Mouse (Mus musculus) liver, embryonic 16.5 days (tissue): ENCODE results near the gene Dnaja3. TPM values are rescaled to one million over a fixed set of nuclear protein-coding genes. Genes with fewer than 3 reads are reported as not detected.
A peak's percentile ranks its signal among the peaks of the same experiment; 100 is the strongest.

Source experiments
- ATAC-seq: fragments of 200-750 bp; cut with Nextera tagmentation; 2 replicates; pipeline ENCODE4 v1.8.0; 2017; ENCODE audit warnings: low read depth, mild to moderate bottlenecking, moderate number of reproducible peaks, moderate library complexity
- H3K27ac ChIP-seq: fragments of 300-500 bp; sonication (generic); 2 replicates; pipeline ENCODE4 v1.5.1; 2014; ENCODE audit warnings: mild to moderate bottlenecking, low read length
- H3K27me3 ChIP-seq: fragments of 300-500 bp; sonication (generic); 2 replicates; pipeline ENCODE4 v1.6.1; 2014; ENCODE audit warnings: low read depth, low read length, mixed read lengths; ENCODE audit not compliant: control insufficient read depth, insufficient read depth
- H3K36me3 ChIP-seq: fragments of 300-500 bp; sonication (generic); 2 replicates; pipeline ENCODE4 v1.6.1; 2014; ENCODE audit warnings: mild to moderate bottlenecking; ENCODE audit not compliant: control insufficient read depth, insufficient read depth
- H3K4me1 ChIP-seq: fragments of 300-500 bp; sonication (generic); 2 replicates; pipeline ENCODE4 v1.6.1; 2014; ENCODE audit warnings: low read depth, low read length, mixed read lengths; ENCODE audit not compliant: control insufficient read depth
- H3K4me2 ChIP-seq: fragments of 300-500 bp; sonication (generic); 2 replicates; pipeline ENCODE4 v1.6.1; 2014; ENCODE audit warnings: low read depth, low read length, mixed read lengths
- H3K4me3 ChIP-seq: fragments of 300-500 bp; sonication (generic); 2 replicates; pipeline ENCODE4 v1.5.1; 2014; ENCODE audit warnings: low read depth, mild to moderate bottlenecking, low read length
- H3K9ac ChIP-seq: fragments of 300-500 bp; sonication (generic); 2 replicates; pipeline ENCODE4 v1.6.1; 2014; ENCODE audit warnings: low read depth, low read length
- H3K9me3 ChIP-seq: fragments of 300-500 bp; sonication (generic); replicated peaks from 2 replicates; pipeline ENCODE4 v1.6.1; 2016; ENCODE audit warnings: low read length; ENCODE audit not compliant: control insufficient read depth
- WGBS: fragments of 180-500 bp; shearing (Covaris S2); extraction: QIAGEN DNeasy Blood & Tissue Kit; methylation state at CpG from one replicate; pipeline ENCODE4 v1.1.7; 2014; ENCODE audit not compliant: insufficient replicate concordance; 5-methylcytosine and 5-hydroxymethylcytosine counted together
- polyA plus RNA-seq: library from polyadenylated mRNA; unstranded; fragments of >200 nt; fragmentation: Nextera tagmentation; extraction: Ambion mirVana; gene quantifications from 2 replicates; pipeline ENCODE4 v1.2.1, GENCODE M21; 2015

Gene Dnaja3
- polyA plus RNA-seq, 1 experiment from 2014 or later: 46.5 TPM

DNA sequence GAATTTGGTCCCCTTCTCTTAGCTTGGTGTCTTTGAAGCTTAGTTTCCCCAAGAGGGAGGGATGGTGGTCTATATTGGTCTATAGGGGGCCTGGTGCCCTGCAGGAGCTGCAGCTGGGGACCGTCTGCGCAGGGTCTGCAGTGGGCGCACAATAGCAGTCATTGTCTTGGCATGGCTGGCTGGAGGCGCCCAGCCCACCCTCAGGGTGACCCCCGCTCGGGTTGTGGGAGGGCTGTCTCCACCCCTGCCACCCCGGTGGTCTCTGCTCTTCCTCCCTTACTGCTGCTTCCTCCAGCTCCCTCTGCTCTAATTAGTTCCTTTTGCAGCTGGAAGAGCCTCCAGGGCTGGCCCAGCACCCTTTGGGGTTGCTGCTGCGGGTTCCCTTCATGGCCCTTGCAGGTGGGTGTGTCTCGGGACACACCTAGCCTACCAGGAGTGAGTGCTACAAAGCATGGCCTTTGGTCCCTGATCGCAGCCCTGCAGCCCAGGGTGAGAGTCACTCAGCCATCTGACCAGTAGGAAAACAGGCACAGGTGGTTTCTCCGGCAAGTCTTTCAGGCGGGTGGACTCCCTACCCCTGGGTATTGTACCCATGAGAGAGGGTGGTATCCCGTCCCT lies 34.2 kb upstream of the Dnaja3 start:
- WGBS: 56% methylated on average over 13 of the region's 13 CpGs
- Histone ChIP-seq H3K4me1 (peaks cover 30% of the 10 kb centered on the region), H3K27me3 (no peaks in the 10 kb centered on the region), H3K36me3 (no peaks in the 10 kb centered on the region), H3K9me3 (no peaks in the 10 kb centered on the region), H3K9ac (no peak overlapping the region), H3K27ac (no peak overlapping the region), H3K4me2 (no peak overlapping the region), H3K4me3 (no peak overlapping the region)
- 0 out of 2 replicates have a peak, but pooled peaks have one; percentile 10 for ATAC-seq

DNA sequence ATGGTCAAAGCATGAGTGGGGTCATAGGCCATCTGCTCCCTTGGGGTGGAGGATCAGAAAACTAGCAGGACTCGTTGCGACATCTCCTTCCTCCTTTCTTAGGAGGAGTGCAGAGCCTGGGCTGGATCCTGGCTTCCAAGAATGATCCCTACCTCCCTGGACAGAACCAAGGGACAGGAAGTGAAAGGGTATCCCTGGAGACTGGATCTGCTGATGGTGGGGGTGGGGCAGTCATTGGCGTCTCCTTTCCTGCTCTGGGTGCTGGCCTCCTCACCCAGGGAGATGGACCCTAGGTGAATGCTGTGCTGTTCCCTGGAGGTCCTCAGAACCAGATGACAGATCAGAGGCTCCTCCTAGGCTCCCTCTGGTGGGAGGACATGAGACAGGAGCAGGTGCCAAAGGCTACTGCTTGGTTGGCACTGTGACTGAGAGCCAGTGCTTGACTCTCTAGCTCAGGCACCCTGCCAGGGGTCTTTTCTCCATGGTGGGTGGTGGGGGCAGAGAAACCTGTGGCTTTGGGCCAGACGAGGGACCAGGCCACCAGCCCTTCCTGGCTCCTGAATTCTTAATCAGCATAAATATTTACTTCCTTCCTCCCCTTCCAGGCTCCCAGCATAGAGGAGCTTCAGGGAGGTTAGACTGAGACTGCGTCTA lies 33.2 kb upstream of the Dnaja3 start:
- ATAC-seq: no peak
- Histone ChIP-seq H3K36me3 (no peaks in the 10 kb centered on the region), H3K4me1 (peaks cover 28% of the 10 kb centered on the region), H3K27ac (no peak overlapping the region), H3K27me3 (no peaks in the 10 kb centered on the region), H3K9me3 (no peaks in the 10 kb centered on the region), H3K9ac (no peak overlapping the region), H3K4me3 (no peak overlapping the region), H3K4me2 (no peak overlapping the region)
- 23% methylated on average over 5 of the region's 5 CpGs for WGBS

DNA sequence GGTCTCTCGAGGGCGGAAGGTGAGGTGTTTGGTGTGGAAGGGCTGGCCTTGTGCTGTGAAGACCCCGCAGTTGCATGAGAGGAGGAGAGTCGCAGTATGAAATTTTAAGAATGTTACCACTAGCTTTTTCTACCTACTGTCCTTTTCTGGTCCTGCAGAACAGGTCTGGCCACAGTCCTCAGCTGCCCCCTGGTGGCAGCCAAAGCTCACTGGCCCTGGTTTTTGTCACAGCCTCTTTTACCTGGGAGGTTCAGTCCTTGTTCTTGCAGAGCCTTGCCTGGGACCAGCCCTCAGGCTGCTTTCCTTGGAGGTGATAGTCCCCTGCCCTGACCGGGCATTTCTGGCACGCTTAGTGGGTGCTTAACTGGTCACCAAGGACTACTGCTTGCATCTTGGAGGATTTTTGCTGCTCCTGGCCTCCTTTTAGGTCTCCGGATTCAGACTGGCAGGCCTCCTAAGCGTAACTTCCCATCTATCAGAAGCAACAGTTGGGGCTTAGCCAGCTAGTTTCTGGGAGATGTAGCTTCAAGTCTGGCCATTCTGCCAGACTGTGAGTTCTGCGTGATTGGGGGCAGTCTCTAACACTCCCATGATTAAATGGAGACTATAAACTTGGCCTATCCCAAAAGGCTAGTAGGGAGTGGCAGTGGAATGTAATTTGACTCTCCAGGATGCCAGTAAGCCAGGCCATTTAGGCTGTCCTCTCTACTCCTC lies 31.8 kb upstream of the Dnaja3 start:
- peak; percentile 49 for ATAC-seq
- Histone ChIP-seq H3K4me1 (peaks cover 20% of the 10 kb centered on the region), H3K9me3 (no peaks in the 10 kb centered on the region), H3K27ac (no peak overlapping the region), H3K9ac (no peak overlapping the region), H3K27me3 (no peaks in the 10 kb centered on the region), H3K4me2 (no peak overlapping the region), H3K36me3 (no peaks in the 10 kb centered on the region), H3K4me3 (no peak overlapping the region)
- 45% methylated on average over 9 of the region's 9 CpGs for WGBS

DNA sequence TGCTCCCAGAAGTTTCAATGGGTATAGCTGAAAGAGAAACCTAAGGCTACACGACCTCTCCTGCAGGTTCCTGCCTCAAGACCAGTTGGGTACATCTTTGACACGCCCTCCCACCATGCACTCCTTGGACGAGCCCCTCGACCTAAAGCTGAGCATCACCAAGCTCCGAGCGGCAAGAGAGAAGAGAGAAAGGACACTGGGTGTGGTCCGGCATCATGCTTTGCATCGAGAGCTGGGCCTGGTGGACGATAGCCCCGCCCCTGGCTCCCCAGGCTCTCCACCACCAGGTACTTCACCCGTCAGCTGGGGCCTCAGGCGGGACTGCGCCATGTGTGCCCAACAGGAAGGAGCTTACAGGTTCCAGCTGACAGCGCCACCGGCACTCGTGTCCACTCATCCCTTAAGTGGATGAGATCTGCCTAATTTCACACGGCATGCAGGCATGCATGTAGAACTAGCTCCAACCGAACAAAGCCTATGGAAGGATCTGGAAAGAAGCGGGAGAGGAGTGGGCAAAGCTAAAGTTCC lies 31.2 kb upstream of the Dnaja3 start:
- no peak overlapping the region for H3K27ac ChIP-seq
- peaks cover 20% of the 10 kb centered on the region for H3K4me1 ChIP-seq
- no peak overlapping the region for H3K9ac ChIP-seq
- ATAC-seq: no peak
- no peaks in the 10 kb centered on the region for H3K36me3 ChIP-seq
- H3K9me3 ChIP-seq: no peaks in the 10 kb centered on the region
- H3K4me2 ChIP-seq: no peak overlapping the region
- no peaks in the 10 kb centered on the region for H3K27me3 ChIP-seq
- 77% methylated on average over 19 of the region's 19 CpGs for WGBS
- no peak overlapping the region for H3K4me3 ChIP-seq

DNA sequence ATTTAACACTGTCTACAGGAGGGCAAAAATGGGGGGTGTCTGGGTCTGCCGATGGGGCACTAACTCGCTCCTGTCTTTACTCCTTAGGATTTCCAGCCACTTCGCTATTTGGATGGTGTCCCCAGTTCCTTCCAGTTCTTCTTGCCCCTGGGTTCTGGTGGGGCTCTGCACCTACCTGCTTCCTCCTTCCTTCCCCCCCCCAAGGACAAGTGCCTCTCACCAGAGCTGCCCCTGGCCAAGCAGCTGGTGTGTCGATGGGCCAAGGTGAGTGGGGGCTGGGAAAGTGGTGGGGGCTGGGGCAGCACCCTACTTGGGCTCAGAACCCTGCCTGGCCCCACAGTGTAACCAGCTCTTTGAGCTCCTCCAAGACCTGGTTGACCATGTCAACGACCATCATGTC lies 28.6 kb upstream of the Dnaja3 start:
- no peak overlapping the region for H3K4me3 ChIP-seq
- H3K9ac ChIP-seq: no peak overlapping the region
- no peak for ATAC-seq
- H3K9me3 ChIP-seq: no peaks in the 10 kb centered on the region
- H3K27ac ChIP-seq: no peak overlapping the region
- WGBS: 71% methylated on average over 5 of the region's 5 CpGs
- H3K36me3 ChIP-seq: no peaks in the 10 kb centered on the region; the same call in 1 of the 2 replicates
- peaks cover 11% of the 10 kb centered on the region for H3K4me1 ChIP-seq
- no peaks in the 10 kb centered on the region for H3K27me3 ChIP-seq
- no peak overlapping the region for H3K4me2 ChIP-seq

DNA sequence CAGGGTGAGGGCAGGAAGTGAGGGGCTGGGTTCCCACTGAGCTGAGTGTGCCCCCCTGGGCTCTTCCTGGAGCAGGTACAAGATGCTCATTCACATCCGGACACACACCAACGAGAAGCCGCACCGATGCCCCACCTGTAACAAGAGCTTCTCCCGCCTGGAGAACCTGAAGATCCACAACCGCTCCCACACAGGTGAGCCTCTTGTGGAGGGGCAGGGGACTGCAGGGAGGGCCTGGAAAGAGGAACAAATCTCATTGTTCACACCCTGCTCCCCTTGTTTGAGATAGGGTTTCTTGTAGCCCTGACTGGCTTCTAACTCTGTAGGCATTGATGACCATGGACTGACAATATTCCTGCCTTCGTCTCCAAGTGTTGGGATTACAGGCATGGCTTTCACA lies 28.1 kb upstream of the Dnaja3 start:
- 86% methylated on average over 7 of the region's 7 CpGs for WGBS
- Histone ChIP-seq H3K4me1 (peaks cover 6% of the 10 kb centered on the region), H3K9me3 (no peaks in the 10 kb centered on the region), H3K4me3 (no peak overlapping the region), H3K27me3 (no peaks in the 10 kb centered on the region), H3K9ac (no peak overlapping the region), H3K4me2 (no peak overlapping the region), H3K27ac (no peak overlapping the region), H3K36me3 (no peaks in the 10 kb centered on the region; the same call in 1 of the 2 replicates)
- no peak for ATAC-seq

DNA sequence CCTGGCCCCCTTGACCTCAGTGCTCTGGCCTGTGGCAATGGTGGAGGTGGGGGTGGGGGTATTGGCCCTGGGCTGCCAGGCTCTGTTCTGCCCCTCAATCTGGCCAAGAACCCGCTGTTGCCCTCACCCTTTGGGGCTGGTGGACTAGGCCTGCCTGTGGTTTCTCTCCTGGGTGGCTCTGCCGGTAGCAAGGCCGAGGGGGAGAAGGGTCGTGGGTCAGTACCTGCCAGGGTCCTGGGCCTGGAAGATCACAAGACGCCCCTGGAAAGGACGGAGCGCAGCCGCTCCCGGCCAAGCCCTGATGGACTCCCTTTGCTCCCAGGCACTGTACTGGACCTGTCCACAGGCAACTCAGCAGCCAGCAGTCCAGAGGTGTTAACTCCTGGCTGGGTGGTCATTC lies 26.1 kb upstream of the Dnaja3 start:
- H3K27me3 ChIP-seq: no peaks in the 10 kb centered on the region
- H3K9me3 ChIP-seq: no peaks in the 10 kb centered on the region
- H3K4me1 ChIP-seq: no peaks in the 10 kb centered on the region
- no peak for ATAC-seq
- H3K36me3 ChIP-seq: no peaks in the 10 kb centered on the region; the same call in 1 of the 2 replicates
- H3K9ac ChIP-seq: no peak overlapping the region
- no peak overlapping the region for H3K4me3 ChIP-seq
- no peak overlapping the region for H3K27ac ChIP-seq
- 78% methylated on average over 9 of the region's 9 CpGs for WGBS
- no peak overlapping the region for H3K4me2 ChIP-seq

DNA sequence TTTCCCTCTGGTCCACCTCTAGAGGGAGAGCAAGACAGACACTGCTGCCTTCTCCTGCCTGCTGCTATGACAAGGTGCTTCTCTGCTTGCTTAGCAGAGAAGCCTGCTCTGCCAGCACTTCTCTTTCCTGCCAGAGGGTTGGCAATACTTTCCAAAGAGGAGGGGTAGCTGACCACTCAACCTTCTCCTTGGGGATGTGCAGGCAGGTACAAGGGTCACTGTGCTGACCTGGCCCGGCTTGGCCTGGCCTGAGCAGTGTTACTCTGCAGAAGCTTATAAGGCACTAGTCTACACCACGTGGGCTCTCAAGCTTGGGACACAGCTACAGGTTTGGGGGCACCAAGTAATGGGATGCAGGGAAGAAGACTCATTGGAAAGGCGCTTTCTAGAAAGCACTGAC lies 25.1 kb upstream of the Dnaja3 start:
- Histone ChIP-seq H3K4me2 (no peak overlapping the region), H3K9ac (no peak overlapping the region), H3K27me3 (no peaks in the 10 kb centered on the region), H3K9me3 (no peaks in the 10 kb centered on the region), H3K4me3 (no peak overlapping the region), H3K27ac (no peak overlapping the region), H3K4me1 (no peaks in the 10 kb centered on the region), H3K36me3 (no peaks in the 10 kb centered on the region; the same call in 1 of the 2 replicates)
- 82% methylated on average over 3 of the region's 3 CpGs for WGBS
- no peak for ATAC-seq

DNA sequence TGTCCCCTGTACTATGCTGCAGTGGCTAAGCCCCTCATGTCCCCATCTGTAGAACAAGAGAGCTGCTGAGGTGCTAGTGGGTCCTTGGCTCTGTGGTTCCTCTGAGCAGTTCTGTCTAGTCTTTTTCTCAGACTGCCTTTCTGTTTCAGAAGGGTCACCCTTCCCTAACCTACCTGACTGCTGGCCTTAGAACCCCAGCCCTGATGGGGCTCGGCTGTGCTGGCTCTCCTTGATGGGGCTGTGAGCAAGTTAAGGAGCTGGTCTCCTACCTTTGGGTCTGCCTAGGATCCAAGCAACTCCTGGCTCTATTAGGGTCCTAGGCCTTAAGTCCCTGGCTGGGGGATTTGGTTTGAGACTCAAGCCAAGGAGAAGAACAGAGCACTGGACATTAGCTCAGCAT lies 24.5 kb upstream of the Dnaja3 start:
- H3K4me1 ChIP-seq: no peaks in the 10 kb centered on the region
- H3K9me3 ChIP-seq: no peaks in the 10 kb centered on the region
- no peak overlapping the region for H3K27ac ChIP-seq
- H3K4me3 ChIP-seq: no peak overlapping the region
- no peaks in the 10 kb centered on the region for H3K27me3 ChIP-seq
- no peaks in the 10 kb centered on the region; the same call in 1 of the 2 replicates for H3K36me3 ChIP-seq
- no peak overlapping the region for H3K4me2 ChIP-seq
- H3K9ac ChIP-seq: no peak overlapping the region
- 53% methylated on average over 1 of the region's 1 CpGs for WGBS
- ATAC-seq: no peak
